Mouse (Mus musculus) v-Abl transformed pro-B cells (cell line): ENCODE data around the gene Rps15.

Experiments
- in situ Hi-C, 2 experiments: fragments of 400-800 bp; cut with MboI; formaldehyde crosslinking; loops; one replicate each; pipeline ENCODE4 v1.15.1; 2025; ENCODE audit not compliant: unreplicated experiment in 2 of 2

The Rps15 gene

DNA sequence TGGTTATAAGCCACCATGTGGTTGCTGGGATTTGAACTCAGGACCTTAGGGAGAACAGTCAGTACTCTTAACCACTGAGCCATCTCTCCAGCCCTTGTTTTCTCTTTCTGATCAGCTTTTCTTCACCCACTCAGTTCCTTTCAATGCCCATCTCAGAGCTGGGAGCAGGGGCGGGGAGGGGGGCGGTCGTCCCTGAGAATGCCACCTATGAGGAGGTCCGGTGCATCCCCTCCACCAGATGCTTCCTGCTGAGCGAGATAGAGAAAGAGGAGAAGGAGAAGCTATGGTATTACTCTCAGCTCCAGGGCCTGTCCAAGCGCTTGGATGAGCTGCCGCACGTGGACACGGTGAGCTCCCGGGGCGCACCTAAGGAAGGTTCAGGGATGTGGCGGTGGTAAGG is 12.2 kb downstream of the Rps15 start:
- in situ Hi-C loops: no loop called here

- in situ Hi-C loops: no loop called here
These were observed 12.6 kb downstream of the Rps15 start for GRCm38 (mm10) chr10:80304862-80305261.

GRCm38 (mm10) chr10:80311560-80311959 is 19.3 kb downstream of the Rps15 start:
- in situ Hi-C loops: no loop called here

DNA sequence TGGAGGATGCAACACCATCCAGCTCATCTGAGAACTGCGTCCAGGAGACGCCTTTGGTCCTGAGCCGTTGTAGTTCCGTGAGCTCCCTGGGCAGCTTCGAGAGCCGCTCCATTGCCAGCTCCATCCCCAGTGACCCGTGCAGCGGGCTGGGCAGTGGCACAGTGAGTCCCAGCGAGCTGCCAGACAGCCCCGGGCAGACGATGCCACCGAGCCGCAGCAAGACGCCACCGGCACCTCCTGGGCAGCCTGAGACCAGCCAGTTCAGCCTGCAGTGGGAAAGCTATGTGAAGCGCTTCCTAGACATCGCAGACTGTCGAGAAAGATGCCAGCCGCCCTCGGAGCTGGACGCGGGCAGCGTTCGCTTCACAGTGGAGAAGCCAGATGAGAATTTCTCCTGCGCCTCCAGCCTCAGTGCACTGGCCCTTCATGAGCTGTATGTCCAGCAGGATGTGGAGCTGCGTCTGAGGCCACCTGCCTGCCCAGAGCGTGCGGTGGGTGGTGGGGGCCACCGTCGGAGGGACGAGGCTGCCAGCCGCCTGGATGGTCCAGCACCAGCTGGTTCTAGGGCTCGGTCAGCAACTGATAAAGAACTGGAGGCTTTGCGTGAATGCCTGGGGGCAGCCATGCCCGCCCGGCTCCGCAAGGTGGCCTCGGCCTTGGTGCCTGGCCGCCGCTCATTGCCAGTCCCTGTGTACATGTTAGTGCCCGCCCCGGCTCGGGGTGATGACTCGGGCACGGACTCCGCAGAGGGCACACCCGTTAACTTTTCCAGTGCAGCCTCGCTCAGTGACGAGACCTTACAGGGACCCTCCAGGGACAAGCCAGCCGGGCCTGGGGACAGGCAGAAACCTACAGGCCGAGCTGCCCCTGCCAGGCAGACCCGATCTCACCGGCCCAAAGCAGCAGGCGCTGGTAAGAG is 20.6 kb downstream of the Rps15 start:
- in situ Hi-C loops: no loop called here

DNA sequence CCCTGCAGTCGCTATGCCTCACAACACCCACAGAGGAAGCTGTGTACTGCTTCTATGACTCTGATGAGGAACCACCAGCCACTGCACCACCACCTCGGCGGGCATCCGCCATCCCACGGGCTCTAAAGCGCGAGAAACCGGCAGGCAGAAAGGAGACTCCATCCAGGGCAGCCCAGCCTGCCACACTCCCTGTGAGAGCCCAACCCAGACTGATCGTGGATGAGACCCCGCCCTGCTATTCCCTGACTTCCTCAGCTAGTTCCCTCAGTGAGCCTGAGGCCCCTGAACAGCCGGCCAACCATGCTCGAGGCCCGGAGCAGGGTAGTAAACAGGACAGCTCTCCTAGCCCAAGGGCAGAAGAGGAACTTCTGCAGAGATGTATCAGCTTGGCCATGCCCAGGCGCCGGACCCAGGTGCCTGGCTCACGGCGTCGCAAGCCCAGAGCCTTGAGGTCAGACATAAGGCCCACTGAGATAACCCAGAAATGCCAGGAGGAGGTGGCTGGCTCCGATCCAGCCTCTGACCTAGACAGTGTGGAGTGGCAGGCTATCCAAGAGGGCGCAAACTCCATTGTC is 21.5 kb downstream of the Rps15 start:
- in situ Hi-C loops: no loop called here

- in situ Hi-C loops: no loop called here
These were observed 22.3 kb downstream of the Rps15 start for GRCm38 (mm10) chr10:80314494-80315001.

GRCm38 (mm10) chr10:80315315-80315714 is 23.1 kb downstream of the Rps15 start:
- in situ Hi-C loops: no loop called here

GRCm38 (mm10) chr10:80316359-80316781 is 24.1 kb downstream of the Rps15 start:
- in situ Hi-C loops: no loop called here

DNA sequence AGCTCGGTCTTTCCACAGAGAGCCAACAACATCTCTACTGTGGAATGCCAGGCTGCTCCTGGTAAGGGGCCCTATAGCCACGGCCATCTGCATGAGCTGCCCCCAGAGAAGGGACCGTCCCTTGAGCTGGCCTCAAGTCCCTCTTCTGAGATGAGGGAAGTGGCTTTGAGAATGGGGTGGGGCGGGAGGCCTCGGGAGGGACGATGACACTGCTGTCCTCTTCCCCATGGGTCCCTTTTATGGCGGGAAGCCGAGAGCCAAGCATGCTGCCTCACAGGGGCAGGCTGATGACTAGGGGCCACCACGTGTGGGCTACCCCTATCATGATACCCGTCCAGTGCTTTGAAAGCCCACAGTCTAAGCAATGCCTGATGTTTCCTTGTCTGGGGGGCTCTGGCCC is 24.8 kb downstream of the Rps15 start:
- in situ Hi-C loops: no loop called here

GRCm38 (mm10) chr10:80320340-80320760 is 28.1 kb downstream of the Rps15 start, which contains the start of gene 2310011J03Rik:
2310011J03Rik (minus strand) TSS chr10:80320537.
- in situ Hi-C loops: loop anchor here in 1 of 2 experiments (5.0 kb wide), 1 partner anchor 53 kb away; no protein-coding TSS in a partner anchor

DNA sequence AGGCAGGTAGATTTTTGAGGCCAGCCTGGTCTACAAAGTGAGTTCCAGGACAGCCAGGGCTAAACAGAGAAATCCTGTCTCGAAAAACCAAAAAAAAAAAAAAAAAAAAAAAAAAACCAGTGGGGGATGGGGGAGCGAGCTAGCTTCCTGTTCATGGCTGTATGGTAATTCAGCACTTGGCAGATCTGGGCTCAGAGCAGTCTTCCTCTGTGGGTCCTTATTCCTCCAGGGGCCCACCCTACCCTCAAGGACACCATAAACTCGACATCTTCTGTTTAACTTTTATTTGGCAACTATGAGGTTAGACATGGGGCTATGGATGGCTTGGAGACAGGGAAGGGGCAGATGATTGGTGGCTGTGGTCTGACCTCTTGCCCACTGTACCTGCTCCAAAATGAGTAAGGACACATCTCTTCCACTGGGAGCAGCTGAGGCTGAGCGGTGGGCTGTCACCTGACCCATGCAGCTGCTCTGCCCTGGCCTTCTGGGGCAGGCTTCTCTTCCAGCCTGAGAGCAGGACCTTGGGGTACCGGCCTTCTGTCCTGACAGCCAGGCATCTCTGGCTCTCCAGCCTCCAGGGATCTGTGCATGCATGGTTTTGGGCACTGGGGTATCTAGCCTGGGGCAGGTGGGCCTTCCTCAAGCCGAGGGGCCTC is 28.9 kb downstream of the Rps15 start:
- in situ Hi-C loops: loop anchor here in 1 of 2 experiments (5.0 kb wide), 1 partner anchor 54 kb away; no protein-coding TSS in a partner anchor

- in situ Hi-C loops: loop anchor here in 1 of 2 experiments (5.0 kb wide), 1 partner anchor 55 kb away; no protein-coding TSS in a partner anchor
These were observed 29.7 kb downstream of the Rps15 start for GRCm38 (mm10) chr10:80321670-80322581.

DNA sequence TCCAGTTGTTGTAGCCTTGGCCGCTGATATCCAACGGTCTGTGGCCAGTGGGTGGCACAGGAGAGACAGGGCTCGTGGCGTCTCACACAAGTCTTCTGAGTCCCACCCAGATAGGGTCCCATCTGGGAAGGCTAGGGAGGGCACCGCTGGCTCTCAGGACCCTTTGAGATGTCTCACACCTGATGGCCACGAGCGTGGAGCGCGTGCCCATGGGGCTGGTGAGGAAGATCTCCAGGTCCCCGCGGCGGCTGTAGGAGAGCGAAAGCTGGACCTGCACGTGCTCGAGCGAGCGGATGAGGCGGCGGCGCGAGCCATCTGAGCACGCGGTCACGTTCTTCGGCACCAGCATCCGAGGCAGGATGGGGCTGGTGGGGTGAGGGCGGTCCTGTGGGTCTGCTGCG is 30.6 kb downstream of the Rps15 start:
- in situ Hi-C loops: loop anchor here in 1 of 2 experiments (5.0 kb wide), 1 partner anchor 56 kb away; no protein-coding TSS in a partner anchor

- in situ Hi-C loops: loop anchor here in 1 of 2 experiments (5.0 kb wide), 1 partner anchor 56 kb away; no protein-coding TSS in a partner anchor
These were observed 31.2 kb downstream of the Rps15 start for GRCm38 (mm10) chr10:80323261-80324119.

DNA sequence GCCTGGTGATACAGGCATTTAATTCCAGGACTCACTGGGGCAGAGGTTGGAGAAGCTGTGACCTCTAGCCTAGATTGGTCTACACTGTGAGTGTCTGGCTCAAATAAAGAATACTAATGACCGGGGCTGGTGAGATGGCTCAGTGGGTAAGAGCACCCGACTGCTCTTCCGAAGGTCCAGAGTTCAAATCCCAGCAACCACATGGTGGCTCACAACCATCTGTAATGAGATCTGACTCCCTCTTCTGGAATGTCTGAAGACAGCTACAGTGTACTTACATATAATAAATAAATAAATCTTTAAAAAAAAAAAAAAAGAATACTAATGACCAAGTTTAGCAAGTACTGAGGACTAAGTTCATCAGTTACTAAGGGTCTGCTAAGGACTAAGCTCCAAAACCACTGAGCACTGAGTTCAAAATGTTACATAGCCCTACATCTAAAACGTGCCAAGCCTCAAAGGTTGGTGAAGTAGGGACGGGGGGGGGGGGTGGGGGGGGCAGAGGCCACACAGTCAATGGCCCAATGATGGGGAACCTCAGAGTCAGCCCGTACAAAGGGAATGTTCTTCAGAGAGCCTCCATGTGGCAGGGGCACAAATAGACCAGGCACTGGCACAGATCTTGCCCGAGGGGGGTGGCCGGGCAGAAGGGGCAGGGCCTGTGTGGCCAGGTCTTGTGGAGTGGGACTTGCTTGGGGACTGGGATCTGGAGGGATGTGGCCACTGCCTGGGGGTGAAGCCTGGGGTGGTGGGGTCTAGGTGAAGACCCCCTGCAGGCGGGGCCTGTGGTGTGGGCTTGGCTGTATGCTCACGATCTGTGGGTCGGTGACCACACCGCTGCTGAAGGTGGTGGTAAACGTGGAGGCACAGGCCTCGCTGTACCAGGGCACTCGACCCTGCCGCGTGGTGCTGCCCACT is 32.1 kb downstream of the Rps15 start:
- in situ Hi-C loops: loop anchor here in 1 of 2 experiments (5.0 kb wide), 1 partner anchor 57 kb away; no protein-coding TSS in a partner anchor

DNA sequence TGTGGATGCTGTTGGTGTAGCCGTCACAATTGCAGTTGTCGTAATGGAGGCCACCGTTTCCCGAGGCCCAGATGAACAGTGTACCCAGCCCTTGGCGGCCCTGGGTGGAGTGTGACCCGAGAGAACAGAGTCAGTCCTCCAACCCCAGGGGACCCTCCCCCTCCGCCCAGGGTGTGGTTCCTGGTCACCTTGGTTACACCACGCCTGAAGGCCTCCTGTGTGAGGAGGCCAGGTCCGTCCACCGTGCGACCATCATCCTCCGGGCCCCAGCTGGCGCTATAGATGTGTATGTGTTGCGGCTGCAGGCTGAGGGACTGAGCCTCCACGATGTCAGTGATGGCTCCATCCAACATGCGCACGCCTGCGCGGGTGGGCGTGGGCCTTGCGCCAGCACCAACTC is 32.8 kb downstream of the Rps15 start:
- in situ Hi-C loops: no loop called here

DNA sequence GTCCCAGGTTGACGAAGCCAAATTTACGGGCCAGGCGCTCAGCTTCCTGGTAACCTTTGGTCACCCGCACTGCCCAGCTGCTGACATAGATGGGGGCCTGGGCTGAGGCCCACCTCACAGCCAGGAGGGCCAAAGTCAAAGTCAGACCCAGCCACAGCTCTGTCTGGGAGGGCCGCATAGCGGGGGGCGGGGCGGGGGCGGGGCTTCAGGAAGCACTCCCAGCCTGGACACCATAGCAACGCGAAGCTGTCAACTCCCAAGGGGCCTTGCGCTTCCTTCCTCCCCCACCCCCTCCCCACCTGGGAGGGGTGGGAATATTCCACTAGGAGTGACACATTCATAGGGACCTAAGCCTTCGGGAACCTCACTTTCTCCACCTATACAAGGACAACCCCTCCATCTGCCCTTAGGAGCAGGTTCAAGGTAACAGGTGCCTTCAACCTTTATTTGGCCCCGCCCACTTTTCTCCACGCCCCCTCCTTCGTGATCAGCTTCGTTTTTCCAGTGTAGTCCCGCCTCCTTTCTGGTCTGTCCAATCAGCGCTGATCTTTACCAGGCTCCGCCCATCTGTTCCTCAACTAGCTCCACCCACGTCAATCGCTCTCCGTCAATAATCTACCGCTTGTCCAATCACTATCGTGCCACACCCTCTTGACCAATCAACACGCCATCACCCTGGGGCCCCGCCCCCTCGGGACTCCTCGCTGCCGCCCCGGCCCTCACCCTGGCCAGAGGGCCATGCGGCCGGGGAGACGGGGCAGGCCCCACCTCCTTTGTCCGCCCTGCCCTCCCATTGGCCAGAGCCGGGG is 37.2 kb downstream of the Rps15 start, which contains the start of the genes Pcsk4 and Reep6:
Gene Pcsk4 (minus strand): TSS at position 226 of the 809 bp plus-strand sequence.
Gene Reep6 (plus strand): TSS at position 681 of the 809 bp plus-strand sequence.
- in situ Hi-C loops: no loop called here
